Mouse (Mus musculus): ENCODE results near the gene Tldc1.
A peak's percentile ranks its signal among the peaks of the same experiment; 100 is the strongest.

Tldc1 gene

GRCm38 (mm10) chr8:119765761-119766444, 12.3 kb downstream of the Tldc1 start:
- no peak for DNase-seq

GRCm38 (mm10) chr8:119765311-119765710, 12.9 kb downstream of the Tldc1 start:
- no peak for DNase-seq

- DNase-seq: no peak
These were observed 15.7 kb downstream of the Tldc1 start for GRCm38 (mm10) chr8:119762226-119763220.

GRCm38 (mm10) chr8:119761692-119762091, 16.5 kb downstream of the Tldc1 start:
- no peak for DNase-seq

GRCm38 (mm10) chr8:119756538-119756937, 21.7 kb downstream of the Tldc1 start:
- DNase-seq: peak in 1 of 2 experiments; percentile 39

- DNase-seq: no peak
These were observed 22.1 kb downstream of the Tldc1 start for GRCm38 (mm10) chr8:119756147-119756461.

- peak; percentile 17 to 70 for DNase-seq
These were observed 22.7 kb downstream of the Tldc1 start for GRCm38 (mm10) chr8:119755238-119756146.

- no peak for DNase-seq
These were observed 33.6 kb downstream of the Tldc1 start for GRCm38 (mm10) chr8:119744604-119745003.

GRCm38 (mm10) chr8:119743291-119744026, 34.8 kb downstream of the Tldc1 start:
- DNase-seq: peak; percentile 27 to 76

GRCm38 (mm10) chr8:119742409-119742808, 35.8 kb downstream of the Tldc1 start:
- DNase-seq: no peak

GRCm38 (mm10) chr8:119740634-119741033, 37.6 kb downstream of the Tldc1 start:
- DNase-seq: no peak

GRCm38 (mm10) chr8:119738129-119738907, 39.9 kb downstream of the Tldc1 start:
- DNase-seq: no peak

- no peak for DNase-seq
These were observed 40.9 kb downstream of the Tldc1 start for GRCm38 (mm10) chr8:119737093-119737900.

GRCm38 (mm10) chr8:119736348-119736917, 41.8 kb downstream of the Tldc1 start:
- DNase-seq: no peak

GRCm38 (mm10) chr8:119732072-119732471, 46.1 kb downstream of the Tldc1 start:
- DNase-seq: no peak

- no peak for DNase-seq
These were observed 49.8 kb downstream of the Tldc1 start for GRCm38 (mm10) chr8:119728351-119728895.

GRCm38 (mm10) chr8:119727093-119727492, 51.1 kb downstream of the Tldc1 start:
- DNase-seq: no peak

- DNase-seq: no peak
These were observed 53.6 kb downstream of the Tldc1 start for GRCm38 (mm10) chr8:119724596-119724995.

- no peak for DNase-seq
These were observed 54.5 kb downstream of the Tldc1 start for GRCm38 (mm10) chr8:119723676-119724075.

- DNase-seq: no peak
These were observed 55.9 kb downstream of the Tldc1 start for GRCm38 (mm10) chr8:119722348-119722747.

All from kidney, postnatal 36 days (tissue).